Mouse (Mus musculus): Measurements from ENCODE around the gene Slc5a5. TPM values are rescaled to one million over a fixed set of nuclear protein-coding genes. Genes with fewer than 3 reads are reported as not detected.

The Slc5a5 gene
- polyA plus RNA-seq, 1 experiment from 2014 or later, result not detected

GRCm38 (mm10) chr8:70856028-70856427 is 36.5 kb downstream of the Slc5a5 start:
- Histone ChIP-seq H3K4me3 (ENCODE audit: low read depth, low read length) (no peak overlapping the region), H3K27me3 (ENCODE audit: insufficient read depth, low read length) (peaks cover 4% of the 10 kb centered on the region; the same call in 1 of the 2 replicates), H3K27ac (ENCODE audit: low read depth) (no peak overlapping the region), H3K4me1 (ENCODE audit: insufficient read depth) (peaks cover 8% of the 10 kb centered on the region), H3K9ac (replicated peaks) (no peak overlapping the region), H3K4me2 (ENCODE audit: low read depth, low read length) (no peak overlapping the region), H3K9me3 (ENCODE audit: low read length) (no peaks in the 10 kb centered on the region), H3K36me3 (replicated peaks; ENCODE audit: insufficient read depth, low read length) (no peaks in the 10 kb centered on the region)
- no peak for DNase-seq
- TF ChIP-seq CTCF (IDR thresholded peaks at IDR 0.05; ENCODE audit: low read depth), result no peak
- TF ChIP-seq EP300 (IDR thresholded peaks at IDR 0.05; ENCODE audit: low read depth), result no peak
- ATAC-seq, result no peak
- 67% methylated on average over 5 of the region's 5 CpGs for WGBS (ENCODE audit: insufficient replicate concordance)

GRCm38 (mm10) chr8:70853863-70854262 is 38.7 kb downstream of the Slc5a5 start:
- 35% methylated on average over 2 of the region's 2 CpGs for WGBS (ENCODE audit: insufficient replicate concordance)
- ATAC-seq (no peak), DNase-seq (no peak)
- peaks cover 4% of the 10 kb centered on the region; the same call in 1 of the 2 replicates for H3K27me3 ChIP-seq (ENCODE audit: insufficient read depth, low read length)
- no peaks in the 10 kb centered on the region for H3K9me3 ChIP-seq (ENCODE audit: low read length)
- no peak overlapping the region for H3K9ac ChIP-seq (replicated peaks)
- H3K4me3 ChIP-seq (ENCODE audit: low read depth, low read length), result no peak overlapping the region
- H3K4me1 ChIP-seq (ENCODE audit: insufficient read depth), result peaks cover 6% of the 10 kb centered on the region
- no peak for TF ChIP-seq EP300 (IDR thresholded peaks at IDR 0.05; ENCODE audit: low read depth)
- no peak for TF ChIP-seq CTCF (IDR thresholded peaks at IDR 0.05; ENCODE audit: low read depth)
- H3K27ac ChIP-seq (ENCODE audit: low read depth), result no peak overlapping the region
- H3K36me3 ChIP-seq (replicated peaks; ENCODE audit: insufficient read depth, low read length), result no peaks in the 10 kb centered on the region
- no peak overlapping the region for H3K4me2 ChIP-seq (ENCODE audit: low read depth, low read length)

- Histone ChIP-seq H3K4me3 (ENCODE audit: low read depth, low read length) (no peak overlapping the region), H3K36me3 (replicated peaks; ENCODE audit: insufficient read depth, low read length) (no peaks in the 10 kb centered on the region), H3K27me3 (ENCODE audit: insufficient read depth, low read length) (peaks cover 8% of the 10 kb centered on the region; the same call in 1 of the 2 replicates), H3K4me2 (ENCODE audit: low read depth, low read length) (no peak overlapping the region), H3K9me3 (ENCODE audit: low read length) (no peaks in the 10 kb centered on the region), H3K4me1 (ENCODE audit: insufficient read depth) (peaks cover 6% of the 10 kb centered on the region), H3K9ac (replicated peaks) (no peak overlapping the region), H3K27ac (ENCODE audit: low read depth) (no peak overlapping the region)
- WGBS (ENCODE audit: insufficient replicate concordance), result 90% methylated on average over 41 of the region's 41 CpGs
- TF ChIP-seq CTCF (IDR thresholded peaks at IDR 0.05; ENCODE audit: low read depth) (no peak), EP300 (IDR thresholded peaks at IDR 0.05; ENCODE audit: low read depth) (no peak)
- no peak for ATAC-seq
- DNase-seq, result no peak
Observed at GRCm38 (mm10) chr8:70852595-70853231, 39.8 kb downstream of the Slc5a5 start.

- no peak overlapping the region for H3K4me2 ChIP-seq (ENCODE audit: low read depth, low read length)
- H3K27me3 ChIP-seq (ENCODE audit: insufficient read depth, low read length), result peaks cover 10% of the 10 kb centered on the region; the same call in 1 of the 2 replicates
- H3K9ac ChIP-seq (replicated peaks), result no peak overlapping the region
- 66% methylated on average over 6 of the region's 6 CpGs for WGBS (ENCODE audit: insufficient replicate concordance)
- no peak overlapping the region for H3K4me3 ChIP-seq (ENCODE audit: low read depth, low read length)
- H3K9me3 ChIP-seq (ENCODE audit: low read length), result no peaks in the 10 kb centered on the region
- H3K27ac ChIP-seq (ENCODE audit: low read depth), result no peak overlapping the region
- no peak for TF ChIP-seq EP300 (IDR thresholded peaks at IDR 0.05; ENCODE audit: low read depth)
- TF ChIP-seq CTCF (IDR thresholded peaks at IDR 0.05; ENCODE audit: low read depth), result no peak
- peaks cover 3% of the 10 kb centered on the region for H3K4me1 ChIP-seq (ENCODE audit: insufficient read depth)
- no peaks in the 10 kb centered on the region for H3K36me3 ChIP-seq (replicated peaks; ENCODE audit: insufficient read depth, low read length)
- DNase-seq (no peak), ATAC-seq (no peak)
Observed at GRCm38 (mm10) chr8:70851837-70852236, 40.7 kb downstream of the Slc5a5 start.

- H3K27me3 ChIP-seq (ENCODE audit: insufficient read depth, low read length), result peaks cover 13% of the 10 kb centered on the region; the same call in 1 of the 2 replicates
Observed at GRCm38 (mm10) chr8:70850947-70851346, 41.6 kb downstream of the Slc5a5 start.

GRCm38 (mm10) chr8:70850132-70850845 is 42.3 kb downstream of the Slc5a5 start:
- Histone ChIP-seq H3K4me1 (ENCODE audit: insufficient read depth) (no peaks in the 10 kb centered on the region), H3K36me3 (replicated peaks; ENCODE audit: insufficient read depth, low read length) (no peaks in the 10 kb centered on the region), H3K27ac (ENCODE audit: low read depth) (no peak overlapping the region), H3K4me2 (ENCODE audit: low read depth, low read length) (no peak overlapping the region), H3K9ac (replicated peaks) (no peak overlapping the region), H3K9me3 (ENCODE audit: low read length) (no peaks in the 10 kb centered on the region), H3K27me3 (ENCODE audit: insufficient read depth, low read length) (peaks cover 13% of the 10 kb centered on the region; the same call in 1 of the 2 replicates), H3K4me3 (ENCODE audit: low read depth, low read length) (no peak overlapping the region)
- no peak for ATAC-seq
- no peak for TF ChIP-seq CTCF (IDR thresholded peaks at IDR 0.05; ENCODE audit: low read depth)
- TF ChIP-seq EP300 (IDR thresholded peaks at IDR 0.05; ENCODE audit: low read depth), result no peak
- 70% methylated on average over 7 of the region's 7 CpGs for WGBS (ENCODE audit: insufficient replicate concordance)
- no peak for DNase-seq

More at GRCm38 (mm10) chr8:70850947-70851346, 41.6 kb downstream of the Slc5a5 start:
- Histone ChIP-seq H3K36me3 (replicated peaks; ENCODE audit: insufficient read depth, low read length) (no peaks in the 10 kb centered on the region), H3K27ac (ENCODE audit: low read depth) (no peak overlapping the region), H3K4me1 (ENCODE audit: insufficient read depth) (no peaks in the 10 kb centered on the region), H3K9me3 (ENCODE audit: low read length) (no peaks in the 10 kb centered on the region), H3K9ac (replicated peaks) (no peak overlapping the region), H3K4me2 (ENCODE audit: low read depth, low read length) (no peak overlapping the region), H3K4me3 (ENCODE audit: low read depth, low read length) (no peak overlapping the region)
- WGBS (ENCODE audit: insufficient replicate concordance), result 85% methylated on average over 4 of the region's 4 CpGs
- DNase-seq (no peak), ATAC-seq (no peak)
- TF ChIP-seq EP300 (IDR thresholded peaks at IDR 0.05; ENCODE audit: low read depth), result no peak
- no peak for TF ChIP-seq CTCF (IDR thresholded peaks at IDR 0.05; ENCODE audit: low read depth)

Measured in liver, postnatal 0 days (tissue).